In genomic region chr3:37987007-37987774, GRCm38 (mm10) we compare ENCODE assay signal across 27 mouse cellular contexts.
DNase-seq lines count a peak whose midpoint lies in the region; ATAC-seq and TF ChIP-seq lines count a peak whose summit lies in the region.
"Had no signal": no experiment of that assay in that cellular context is flagged by ENCODE, and none has a peak within 500 bp of the region (broad histone marks: within the 10 kb centered on the region; RNA-seq: fewer than 3 reads in every experiment).

No protein-coding gene starts in this region.

- peaks cover 17% of the 10 kb centered on the region for H3K4me1 ChIP-seq in kidney, embryonic 15.5 days
- peaks cover 14% of the 10 kb centered on the region for H3K4me1 ChIP-seq in neural tube, embryonic 13.5 days (replicated peaks)
- peaks cover 21% of the 10 kb centered on the region for H3K4me1 ChIP-seq in limb, embryonic 13.5 days
- H3K4me1 ChIP-seq: forebrain, embryonic 12.5 days; liver, embryonic 15.5 days had no signal

- intact Hi-C loops in left cerebral cortex, adult 2 months (cut with DNase I), result no loop called here

- no peak for TF ChIP-seq CTCF in left cerebral cortex, adult 2 months (IDR thresholded peaks at IDR 0.05)

- ATAC-seq in kidney, embryonic 15.5 days (replicated peaks; ENCODE audit: low FRiP score), result peak; percentile 17; the same call in 1 of the 2 replicates
- peak; percentile 23; the same call in 1 of the 2 replicates for ATAC-seq in neural tube, embryonic 13.5 days (ENCODE audit: low read depth)
- no peak for ATAC-seq in limb, embryonic 13.5 days (ENCODE audit: low FRiP score, low read depth)
- no peak for ATAC-seq in inflammation-experienced regulatory T-cells, adult 6 months
- ATAC-seq: Patski had no signal

- no peaks in the 10 kb centered on the region for H3K27me3 ChIP-seq in kidney, embryonic 15.5 days
- H3K27me3 ChIP-seq in neural tube, embryonic 13.5 days, result peaks cover 26% of the 10 kb centered on the region
- peaks cover 10% of the 10 kb centered on the region for H3K27me3 ChIP-seq in limb, embryonic 13.5 days
- H3K27me3 ChIP-seq: CH12.LX; embryonic facial prominence, embryonic 13.5 days; forebrain, embryonic 12.5 days; hindbrain, embryonic 13.5 days; limb, embryonic 15.5 days; liver, embryonic 15.5 days; Patski had no signal

- no peaks in the 10 kb centered on the region for H3K9me3 ChIP-seq in kidney, embryonic 15.5 days (replicated peaks)
- no peaks in the 10 kb centered on the region for H3K9me3 ChIP-seq in neural tube, embryonic 13.5 days
- no peaks in the 10 kb centered on the region for H3K9me3 ChIP-seq in limb, embryonic 13.5 days
- H3K9me3 ChIP-seq: embryonic facial prominence, embryonic 13.5 days; forebrain, embryonic 12.5 days; G1E; hindbrain, embryonic 13.5 days; limb, embryonic 15.5 days; liver, embryonic 15.5 days had no signal

- H3K4me3 ChIP-seq in kidney, embryonic 15.5 days (replicated peaks), result no peak overlapping the region
- no peak overlapping the region for H3K4me3 ChIP-seq in neural tube, embryonic 13.5 days
- peak overlapping the region; percentile 11 for H3K4me3 ChIP-seq in limb, embryonic 13.5 days
- no peak overlapping the region for H3K4me3 ChIP-seq in left cerebral cortex, adult 2 months
- H3K4me3 ChIP-seq: embryonic facial prominence, embryonic 13.5 days; erythroblast, embryonic 14.5 days; forebrain, embryonic 12.5 days; hindbrain, embryonic 13.5 days; layer of hippocampus, adult 2 months; limb, embryonic 15.5 days; liver, embryonic 15.5 days had no signal

- H3K9ac ChIP-seq in kidney, embryonic 15.5 days, result no peak overlapping the region
- no peak overlapping the region for H3K9ac ChIP-seq in neural tube, embryonic 13.5 days
- H3K9ac ChIP-seq in limb, embryonic 13.5 days, result no peak overlapping the region
- H3K9ac ChIP-seq: embryonic facial prominence, embryonic 13.5 days; forebrain, embryonic 12.5 days; hindbrain, embryonic 13.5 days; limb, embryonic 15.5 days; liver, embryonic 15.5 days had no signal

- H3K27ac ChIP-seq in kidney, embryonic 15.5 days, result no peak overlapping the region
- H3K27ac ChIP-seq in neural tube, embryonic 13.5 days (replicated peaks), result no peak overlapping the region
- no peak overlapping the region for H3K27ac ChIP-seq in limb, embryonic 13.5 days
- H3K27ac ChIP-seq in left cerebral cortex, adult 2 months, result no peak overlapping the region
- H3K27ac ChIP-seq: embryonic facial prominence, embryonic 13.5 days; forebrain, embryonic 12.5 days; hindbrain, embryonic 13.5 days; layer of hippocampus, adult 2 months; limb, embryonic 15.5 days; liver, embryonic 15.5 days had no signal

- peak overlapping the region; percentile 44 for H3K4me2 ChIP-seq in kidney, embryonic 15.5 days
- 0 out of 2 replicates have a peak overlapping the region, but pooled peaks have one; percentile 2 for H3K4me2 ChIP-seq in neural tube, embryonic 13.5 days
- peak overlapping the region; percentile 52 for H3K4me2 ChIP-seq in limb, embryonic 13.5 days (replicated peaks)
- H3K4me2 ChIP-seq: embryonic facial prominence, embryonic 13.5 days; forebrain, embryonic 12.5 days; hindbrain, embryonic 13.5 days; limb, embryonic 15.5 days; liver, embryonic 15.5 days had no signal

- WGBS in kidney, embryonic 15.5 days, result 48% methylated on average over 14 of the region's 14 CpGs
- 47% methylated on average over 14 of the region's 14 CpGs for WGBS in neural tube, embryonic 13.5 days
- 26% methylated on average over 14 of the region's 14 CpGs for WGBS in limb, embryonic 13.5 days

- DNase-seq in kidney, postnatal 10 days, result no peak
- DNase-seq in neural tube, embryonic 10.5 days (ENCODE audit: extremely low spot score, low spot score), result no peak
- DNase-seq in retina, postnatal 1 day, result peak; percentile 42
- no peak for DNase-seq in left cerebral cortex, adult 2 months (ENCODE audit: extremely low spot score in 1 of 2, low spot score in 2 of 2)
- DNase-seq: adrenal gland, adult 2 months; B cell, adult 2 months; cerebellum, adult 11 months; cerebellum, adult 9-11 months; gastrocnemius, postnatal 36 days; kidney, postnatal 14 days; lung, postnatal 4 days; right cerebral cortex, postnatal 25 days; spleen, adult 18-20 months had no signal

- no peaks in the 10 kb centered on the region for H3K36me3 ChIP-seq in kidney, embryonic 15.5 days
- no peaks in the 10 kb centered on the region for H3K36me3 ChIP-seq in neural tube, embryonic 13.5 days
- no peaks in the 10 kb centered on the region for H3K36me3 ChIP-seq in limb, embryonic 13.5 days
- H3K36me3 ChIP-seq: embryonic facial prominence, embryonic 13.5 days; forebrain, embryonic 12.5 days; G1E; hindbrain, embryonic 13.5 days; limb, embryonic 15.5 days; liver, embryonic 15.5 days had no signal

Comparison
In these comparisons a context has a peak if more than half of its experiments do, and no peak if none do; other contexts are left out.
1. ATAC-seq: peak in kidney, embryonic 15.5 days (single experiment) and neural tube, embryonic 13.5 days (single experiment); none in limb, embryonic 13.5 days (single experiment) and inflammation-experienced regulatory T-cells, adult 6 months (single experiment).
2. H3K4me2 ChIP-seq: peak in every context shown above with its lines; median percentile 52 in limb, embryonic 13.5 days; 44 in kidney, embryonic 15.5 days; 2 in neural tube, embryonic 13.5 days.